Mouse (Mus musculus) embryonic facial prominence, embryonic 11.5 days (tissue): ENCODE data around the gene Ccr7. TPM values are rescaled to one million over a fixed set of nuclear protein-coding genes. Genes with fewer than 3 reads are reported as not detected.
A peak's percentile ranks its signal among the peaks of the same experiment; 100 is the strongest.

Experiments used
- ATAC-seq: fragments of 200-750 bp; cut with Nextera tagmentation; replicated peaks from 2 replicates; pipeline ENCODE4 v1.8.0; 2017; ENCODE audit warnings: low read depth; ENCODE audit not compliant: insufficient number of reproducible peaks, low FRiP score, low TSS enrichment
- DNase-seq: peaks from one replicate; pipeline ENCODE4 v3.0.0-alpha.2; 2015; ENCODE audit warnings: low spot score
- H3K27ac ChIP-seq: fragments of 300-500 bp; sonication (generic); replicated peaks from 2 replicates; pipeline ENCODE4 v1.5.1; 2014; ENCODE audit warnings: mild to moderate bottlenecking, low read depth, low read length, control low read depth
- H3K27me3 ChIP-seq: fragments of 300-500 bp; sonication (generic); 2 replicates; pipeline ENCODE4 v1.6.1; 2014; ENCODE audit warnings: mild to moderate bottlenecking, low read length, moderate library complexity, mixed read lengths; ENCODE audit not compliant: control insufficient read depth, insufficient read depth
- H3K36me3 ChIP-seq: fragments of 300-500 bp; sonication (generic); replicated peaks from 2 replicates; pipeline ENCODE4 v1.6.1; 2014; ENCODE audit warnings: low read depth, mild to moderate bottlenecking, low read length, moderate library complexity, mixed read lengths; ENCODE audit not compliant: control insufficient read depth, insufficient read depth
- H3K4me1 ChIP-seq: fragments of 300-500 bp; sonication (generic); 2 replicates; pipeline ENCODE4 v1.6.1; 2014; ENCODE audit warnings: low read length, mixed read lengths; ENCODE audit not compliant: control insufficient read depth, insufficient read depth
- H3K4me2 ChIP-seq: fragments of 300-500 bp; sonication (generic); 2 replicates; pipeline ENCODE4 v1.6.1; 2014; ENCODE audit warnings: low read depth, mild to moderate bottlenecking, control low read depth, low read length, moderate library complexity
- H3K4me3 ChIP-seq: fragments of 300-500 bp; sonication (generic); 2 replicates; pipeline ENCODE4 v1.5.1; 2014; ENCODE audit warnings: low read depth, low read length, control low read depth
- H3K9ac ChIP-seq: fragments of 300-500 bp; sonication (generic); replicated peaks from 2 replicates; pipeline ENCODE4 v1.6.1; 2014; ENCODE audit warnings: mild to moderate bottlenecking, control low read depth, low read length
- H3K9me3 ChIP-seq: fragments of 300-500 bp; sonication (generic); replicated peaks from 2 replicates; pipeline ENCODE4 v1.6.1; 2016; ENCODE audit warnings: mild to moderate bottlenecking, low read length, inconsistent platforms, mixed read lengths; ENCODE audit not compliant: control insufficient read depth
- WGBS: fragments of 180-500 bp; shearing (Covaris S2); extraction: QIAGEN DNeasy Blood & Tissue Kit; methylation state at CpG from one replicate; pipeline ENCODE4 v1.1.7; 2014; 5-methylcytosine and 5-hydroxymethylcytosine counted together
- polyA plus RNA-seq: library from polyadenylated mRNA; unstranded; fragments of >200 nt; fragmentation: Nextera tagmentation; extraction: Ambion mirVana; gene quantifications from 2 replicates; pipeline ENCODE4 v1.2.1, GENCODE M21; 2014

Ccr7 gene
- polyA plus RNA-seq, 1 experiment from 2014 or later: 0.60 TPM

DNA sequence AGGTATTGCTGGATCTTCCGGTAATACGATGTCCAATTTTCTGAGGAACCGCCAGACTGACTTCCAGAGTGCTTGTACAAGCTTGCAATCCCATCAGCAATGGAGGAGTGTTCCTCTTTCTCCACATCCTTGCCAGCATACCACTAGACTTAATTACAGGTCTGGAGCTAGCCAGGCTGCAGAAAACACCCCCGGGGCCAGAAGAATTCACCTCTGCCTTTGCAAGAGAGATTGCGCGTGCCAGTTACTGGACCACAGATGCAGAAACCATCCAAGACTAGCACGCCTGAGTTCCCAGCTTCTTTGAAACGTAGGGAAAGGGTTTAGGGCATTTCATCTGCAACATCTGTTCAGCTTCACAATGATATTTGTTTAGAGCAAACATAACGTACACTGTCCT is 15.9 kb downstream of the Ccr7 start:
- DNase-seq: no peak
- Histone ChIP-seq H3K4me1 (peaks cover 5% of the 10 kb centered on the region), H3K27ac (no peak overlapping the region), H3K27me3 (no peaks in the 10 kb centered on the region), H3K9me3 (no peaks in the 10 kb centered on the region), H3K4me3 (no peak overlapping the region), H3K9ac (no peak overlapping the region), H3K4me2 (no peak overlapping the region), H3K36me3 (no peaks in the 10 kb centered on the region)
- WGBS: 66% methylated on average over 9 of the region's 9 CpGs
- no peak for ATAC-seq

GRCm38 (mm10) chr11:99137385-99137784 is 17.5 kb downstream of the Ccr7 start:
- H3K4me2 ChIP-seq: no peak overlapping the region
- DNase-seq: no peak
- H3K36me3 ChIP-seq: no peaks in the 10 kb centered on the region
- ATAC-seq: no peak
- 70% methylated on average over 3 of the region's 4 CpGs for WGBS
- peaks cover 12% of the 10 kb centered on the region for H3K4me1 ChIP-seq
- no peaks in the 10 kb centered on the region for H3K9me3 ChIP-seq
- H3K4me3 ChIP-seq: no peak overlapping the region
- no peak overlapping the region for H3K9ac ChIP-seq
- H3K27ac ChIP-seq: no peak overlapping the region
- H3K27me3 ChIP-seq: no peaks in the 10 kb centered on the region

- no peak overlapping the region for H3K27ac ChIP-seq
- H3K4me1 ChIP-seq: peaks cover 16% of the 10 kb centered on the region
- H3K27me3 ChIP-seq: no peaks in the 10 kb centered on the region
- DNase-seq (no peak), ATAC-seq (no peak)
- H3K36me3 ChIP-seq: no peaks in the 10 kb centered on the region
- no peaks in the 10 kb centered on the region for H3K9me3 ChIP-seq
- no peak overlapping the region for H3K4me2 ChIP-seq
- whole genome bisulfite sequencing: 69% methylated on average over 4 of the region's 4 CpGs
- no peak overlapping the region for H3K4me3 ChIP-seq
- H3K9ac ChIP-seq: no peak overlapping the region
These were observed 17.9 kb downstream of the Ccr7 start for GRCm38 (mm10) chr11:99136961-99137360.

GRCm38 (mm10) chr11:99136361-99136760 is 18.5 kb downstream of the Ccr7 start:
- H3K4me1 ChIP-seq: peaks cover 21% of the 10 kb centered on the region
- no peaks in the 10 kb centered on the region for H3K36me3 ChIP-seq
- ATAC-seq: no peak
- no peak overlapping the region for H3K4me3 ChIP-seq
- H3K9me3 ChIP-seq: no peaks in the 10 kb centered on the region
- H3K4me2 ChIP-seq: no peak overlapping the region
- DNase-seq: no peak
- H3K27me3 ChIP-seq: no peaks in the 10 kb centered on the region
- WGBS: 60% methylated on average over 3 of the region's 3 CpGs
- 0 out of 2 replicates have a peak overlapping the region, but pooled peaks have one; percentile 11 for H3K9ac ChIP-seq
- no peak overlapping the region for H3K27ac ChIP-seq

- no peak overlapping the region for H3K9ac ChIP-seq
- no peak for DNase-seq
- H3K4me2 ChIP-seq: no peak overlapping the region; the same call in 1 of the 2 replicates
- H3K4me1 ChIP-seq: peaks cover 21% of the 10 kb centered on the region
- no peaks in the 10 kb centered on the region for H3K27me3 ChIP-seq
- H3K9me3 ChIP-seq: no peaks in the 10 kb centered on the region
- 55% methylated on average over 8 of the region's 8 CpGs for WGBS
- H3K4me3 ChIP-seq: no peak overlapping the region
- H3K27ac ChIP-seq: peak overlapping the region; percentile 88
- ATAC-seq: no peak
- no peaks in the 10 kb centered on the region for H3K36me3 ChIP-seq
These were observed 19.8 kb downstream of the Ccr7 start for GRCm38 (mm10) chr11:99135047-99135440.

GRCm38 (mm10) chr11:99134266-99135046 is 20.4 kb downstream of the Ccr7 start:
- no peaks in the 10 kb centered on the region for H3K36me3 ChIP-seq
- H3K4me3 ChIP-seq: no peak overlapping the region
- peaks cover 21% of the 10 kb centered on the region for H3K4me1 ChIP-seq
- ATAC-seq (no peak), DNase-seq (peak; percentile 55)
- WGBS: 30% methylated on average over 15 of the region's 15 CpGs
- no peaks in the 10 kb centered on the region for H3K27me3 ChIP-seq
- H3K9me3 ChIP-seq: no peaks in the 10 kb centered on the region
- H3K27ac ChIP-seq: peak overlapping the region; percentile 88
- no peak overlapping the region for H3K9ac ChIP-seq
- no peak overlapping the region for H3K4me2 ChIP-seq

DNA sequence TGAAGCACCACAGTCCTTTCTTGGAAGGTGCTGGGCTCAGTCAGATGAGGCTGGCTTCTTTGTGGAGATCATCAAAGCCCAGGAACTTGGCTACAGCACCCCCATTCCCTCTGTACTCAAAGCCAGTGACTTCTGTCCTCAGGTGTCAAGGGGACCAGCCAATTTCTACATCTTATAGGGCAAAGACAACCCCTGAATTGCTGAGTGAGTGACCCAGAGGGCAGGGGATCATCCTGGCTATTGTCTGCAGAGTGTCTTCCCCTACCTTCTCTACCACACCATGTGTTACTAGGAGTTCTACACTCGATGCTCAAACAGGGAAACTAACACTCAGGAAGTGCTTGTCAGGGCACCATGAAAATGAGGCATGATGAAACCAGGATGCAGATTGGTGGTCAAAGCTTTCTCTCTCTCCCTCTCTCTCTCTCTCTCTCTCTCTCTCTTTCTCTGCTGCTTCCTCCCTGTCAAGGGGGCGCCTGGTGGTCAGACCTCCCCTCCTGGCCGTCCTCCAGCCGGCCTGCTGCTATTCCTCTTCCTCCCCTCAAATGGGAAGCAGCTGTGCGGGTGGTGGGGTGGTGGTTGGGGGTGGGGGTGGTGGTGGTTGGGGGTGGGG is 21.5 kb downstream of the Ccr7 start:
- H3K27me3 ChIP-seq: no peaks in the 10 kb centered on the region
- H3K4me1 ChIP-seq: peaks cover 21% of the 10 kb centered on the region
- no peak overlapping the region for H3K4me2 ChIP-seq
- no peak overlapping the region for H3K4me3 ChIP-seq
- ATAC-seq (no peak), DNase-seq (no peak)
- no peaks in the 10 kb centered on the region for H3K36me3 ChIP-seq
- H3K9me3 ChIP-seq: no peaks in the 10 kb centered on the region
- no peak overlapping the region for H3K9ac ChIP-seq
- peak overlapping the region; percentile 88 for H3K27ac ChIP-seq
- WGBS: 16% methylated on average over 4 of the region's 5 CpGs

DNA sequence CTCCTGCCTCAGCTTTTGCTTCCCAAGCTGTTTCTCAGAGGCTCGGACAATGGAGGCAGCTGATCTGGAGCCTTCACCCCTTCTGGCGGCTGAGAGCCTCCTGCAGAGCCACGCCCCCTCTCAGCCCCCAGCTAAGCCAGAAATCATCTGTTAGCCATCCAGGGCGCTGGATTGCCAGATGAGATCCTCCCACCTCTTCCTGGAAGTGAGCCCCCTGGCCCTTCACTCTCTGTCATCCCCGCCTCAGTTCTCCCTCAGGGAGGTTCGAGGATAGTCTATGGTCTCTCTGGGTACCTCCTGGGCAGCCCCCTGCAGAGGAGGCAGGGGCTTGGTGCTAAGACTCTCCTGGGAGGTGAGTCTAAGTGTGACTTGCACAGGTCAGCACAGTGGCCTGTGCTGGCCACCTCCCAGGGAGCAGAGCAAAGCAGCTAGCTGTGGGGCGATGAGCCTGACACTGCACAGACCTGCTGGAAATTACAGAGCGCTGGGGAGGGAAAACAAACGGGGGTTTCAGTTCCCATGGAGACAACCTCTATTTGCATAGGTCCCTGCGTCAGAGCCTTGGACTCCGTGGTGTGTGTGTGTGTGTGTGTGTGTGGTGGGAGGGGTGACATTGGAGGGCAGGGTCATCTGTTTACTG is 22.7 kb downstream of the Ccr7 start:
- Histone ChIP-seq H3K36me3 (no peaks in the 10 kb centered on the region), H3K9me3 (no peaks in the 10 kb centered on the region), H3K27ac (peak overlapping the region; percentile 86), H3K4me3 (no peak overlapping the region; the same call in 1 of the 2 replicates), H3K4me1 (peaks cover 21% of the 10 kb centered on the region), H3K4me2 (peak overlapping the region; percentile 42), H3K9ac (peak overlapping the region; percentile 53), H3K27me3 (no peaks in the 10 kb centered on the region)
- WGBS: 2% methylated on average over 11 of the region's 11 CpGs
- ATAC-seq (peak; percentile 76), DNase-seq (peak; percentile 86)
